Mouse (Mus musculus) heart, postnatal 0 days (tissue): ENCODE measurements at regions not wholly inside any gene's neighbourhood (a gene's known extent, or its start where the extent isn't known, plus 50 kb on each side); places are given as distances from the start of the nearest gene placed in this dataset.

Experiments
- ATAC-seq: fragments of 200-750 bp; cut with Nextera tagmentation; 2 replicates; pipeline ENCODE4 v1.8.0; 2017; ENCODE audit warnings: low read depth, moderate number of reproducible peaks, moderate library complexity; ENCODE audit not compliant: insufficient read depth
- DNase-seq: peaks from one replicate; pipeline ENCODE4 v3.0.0-alpha.2; 2016; ENCODE audit warnings: low spot score
- H3K27ac ChIP-seq: fragments of 300-500 bp; sonication (generic); 2 replicates; pipeline ENCODE4 v1.5.1; 2014; ENCODE audit warnings: low read depth, mild to moderate bottlenecking
- H3K27me3 ChIP-seq: fragments of 300-500 bp; sonication (generic); 2 replicates; pipeline ENCODE4 v1.6.1; 2014; ENCODE audit warnings: low read length, mixed read lengths; ENCODE audit not compliant: control insufficient read depth, insufficient read depth
- H3K36me3 ChIP-seq: fragments of 300-500 bp; sonication (generic); replicated peaks from 2 replicates; pipeline ENCODE4 v1.6.1; 2014; ENCODE audit warnings: low read length, mixed read lengths; ENCODE audit not compliant: control insufficient read depth, insufficient read depth
- H3K4me1 ChIP-seq: fragments of 300-500 bp; sonication (generic); 2 replicates; pipeline ENCODE4 v1.6.1; 2014; ENCODE audit warnings: antibody characterized with exemption; ENCODE audit not compliant: control insufficient read depth, insufficient read depth
- H3K4me2 ChIP-seq: fragments of 300-500 bp; sonication (generic); 2 replicates; pipeline ENCODE4 v1.6.1; 2014; ENCODE audit warnings: low read depth, mild to moderate bottlenecking, low read length, moderate library complexity
- H3K4me3 ChIP-seq: fragments of 300-500 bp; sonication (generic); 2 replicates; pipeline ENCODE4 v1.5.1; 2014; ENCODE audit warnings: low read depth, low read length
- H3K9ac ChIP-seq: fragments of 300-500 bp; sonication (generic); replicated peaks from 2 replicates; pipeline ENCODE4 v1.6.1; 2014; ENCODE audit warnings: low read depth, low read length, mixed read lengths
- H3K9me3 ChIP-seq: fragments of 300-500 bp; sonication (generic); replicated peaks from 2 replicates; pipeline ENCODE4 v1.6.1; 2016; ENCODE audit warnings: low read length; ENCODE audit not compliant: control insufficient read depth
- CTCF ChIP-seq: IDR thresholded peaks from 2 replicates; pipeline ENCODE4 v1.5.1; 2016; ENCODE audit warnings: antibody characterized with exemption, control low read depth, low read depth
- EP300 ChIP-seq: IDR thresholded peaks from 2 replicates; pipeline ENCODE4 v1.6.1; 2016; ENCODE audit warnings: antibody characterized with exemption, low read depth
- WGBS: fragments of 180-500 bp; shearing (Covaris S2); extraction: QIAGEN DNeasy Blood & Tissue Kit; methylation state at CpG from one replicate; pipeline ENCODE4 v1.1.7; 2014; 5-methylcytosine and 5-hydroxymethylcytosine counted together

- Histone ChIP-seq H3K9ac (no peak overlapping the region), H3K4me3 (no peak overlapping the region), H3K36me3 (no peaks in the 10 kb centered on the region), H3K27me3 (no peaks in the 10 kb centered on the region), H3K27ac (no peak overlapping the region), H3K4me1 (no peaks in the 10 kb centered on the region), H3K9me3 (no peaks in the 10 kb centered on the region), H3K4me2 (no peak overlapping the region)
- ATAC-seq, result no peak; the same call in 1 of the 2 replicates
- WGBS, result 40% methylated on average over 13 of the region's 13 CpGs
- DNase-seq, result peak; percentile 30
- TF ChIP-seq CTCF (peak; percentile 65), EP300 (no peak)
These were observed 107.6 kb upstream of the 1700066M21Rik start for GRCm38 (mm10) chr1:57269679-57270354.

GRCm38 (mm10) chr1:57272593-57272992, 104.8 kb upstream of the 1700066M21Rik start:
- H3K27ac ChIP-seq, result no peak overlapping the region
- WGBS, result 93% methylated on average over 5 of the region's 5 CpGs
- ATAC-seq, result no peak
- no peak for DNase-seq
- H3K4me2 ChIP-seq, result no peak overlapping the region
- H3K4me1 ChIP-seq, result no peaks in the 10 kb centered on the region
- no peak overlapping the region for H3K4me3 ChIP-seq
- no peaks in the 10 kb centered on the region for H3K36me3 ChIP-seq
- H3K27me3 ChIP-seq, result no peaks in the 10 kb centered on the region
- no peak for TF ChIP-seq EP300
- TF ChIP-seq CTCF, result no peak
- H3K9me3 ChIP-seq, result no peaks in the 10 kb centered on the region
- no peak overlapping the region for H3K9ac ChIP-seq

GRCm38 (mm10) chr1:57281549-57281948, 95.9 kb upstream of the 1700066M21Rik start:
- DNase-seq, result no peak
- Histone ChIP-seq H3K4me2 (no peak overlapping the region), H3K27ac (no peak overlapping the region), H3K27me3 (no peaks in the 10 kb centered on the region), H3K9me3 (no peaks in the 10 kb centered on the region), H3K9ac (no peak overlapping the region), H3K36me3 (no peaks in the 10 kb centered on the region), H3K4me3 (no peak overlapping the region), H3K4me1 (no peaks in the 10 kb centered on the region)
- WGBS, result 82% methylated on average over 3 of the region's 3 CpGs
- ATAC-seq, result no peak
- TF ChIP-seq EP300, result no peak
- TF ChIP-seq CTCF, result no peak

GRCm38 (mm10) chr1:57296186-57296585, 81.2 kb upstream of the 1700066M21Rik start:
- Histone ChIP-seq H3K4me2 (no peak overlapping the region), H3K4me3 (no peak overlapping the region), H3K4me1 (no peaks in the 10 kb centered on the region), H3K27ac (no peak overlapping the region), H3K9me3 (no peaks in the 10 kb centered on the region), H3K9ac (no peak overlapping the region), H3K27me3 (no peaks in the 10 kb centered on the region), H3K36me3 (no peaks in the 10 kb centered on the region)
- DNase-seq (no peak), ATAC-seq (no peak)
- no peak for TF ChIP-seq CTCF
- TF ChIP-seq EP300, result no peak
- WGBS, result 76% methylated on average over 1 of the region's 1 CpGs

- 66% methylated on average over 5 of the region's 5 CpGs for WGBS
- ATAC-seq, result no peak
- Histone ChIP-seq H3K4me1 (no peaks in the 10 kb centered on the region), H3K27me3 (no peaks in the 10 kb centered on the region), H3K9ac (no peak overlapping the region), H3K9me3 (no peaks in the 10 kb centered on the region), H3K4me3 (no peak overlapping the region), H3K27ac (no peak overlapping the region), H3K4me2 (no peak overlapping the region), H3K36me3 (no peaks in the 10 kb centered on the region)
- no peak for DNase-seq
- no peak for TF ChIP-seq CTCF
- no peak for TF ChIP-seq EP300
These were observed 78.9 kb upstream of the 1700066M21Rik start for GRCm38 (mm10) chr1:57298557-57298956.
